Mouse (Mus musculus) cortical plate, adult 2 months (tissue): ENCODE measurements around the gene Ciita.

Experiments
- CTCF ChIP-seq: fragments of 200-500 bp; IDR thresholded peaks from 2 replicates; pipeline ENCODE4 v1.5.1; 2011; ENCODE audit warnings: mild to moderate bottlenecking, control low read depth, low read length; ENCODE audit not compliant: insufficient read depth; ENCODE audit errors: extremely low read depth
- POLR2A ChIP-seq: fragments of 200-500 bp; IDR thresholded peaks from 2 replicates; pipeline ENCODE4 v1.6.1; 2011; ENCODE audit warnings: mild to moderate bottlenecking, low read length, control low read depth; ENCODE audit not compliant: insufficient read depth; ENCODE audit errors: extremely low read depth

- TF ChIP-seq POLR2A (no peak), CTCF (no peak)
These were observed 71.7 kb downstream of the Ciita start for GRCm38 (mm10) chr16:10551592-10551991.
